Mouse (Mus musculus): ENCODE data around the gene Mob1a. TPM values are rescaled to one million over a fixed set of nuclear protein-coding genes. Genes with fewer than 3 reads are reported as not detected.
"Not testable (repeated sequence)": the region's sequence is repeated elsewhere in the genome, so short reads cannot be mapped to it uniquely, and the experiment has no call there.

Gene Mob1a
- polyA plus RNA-seq, 1 experiment from 2014 or later = 92.4 TPM

- peak overlapping the region; percentile 92 for H3K27ac ChIP-seq (ENCODE audit: low read depth, low read length)
- peaks cover 22% of the 10 kb centered on the region for H3K36me3 ChIP-seq (ENCODE audit: control insufficient read depth, insufficient read depth, low read length)
- peak overlapping the region; percentile 70 for H3K4me3 ChIP-seq (ENCODE audit: low read length)
- no peaks in the 10 kb centered on the region for H3K9me3 ChIP-seq (ENCODE audit: control insufficient read depth, low read length)
- WGBS = 5% methylated on average over 6 of the region's 6 CpGs
- H3K27me3 ChIP-seq (ENCODE audit: control insufficient read depth, insufficient read depth, low read length) = no peaks in the 10 kb centered on the region
- H3K4me2 ChIP-seq (replicated peaks; ENCODE audit: low read depth, low read length) = peak overlapping the region; percentile 55
- H3K9ac ChIP-seq (ENCODE audit: low read depth, low read length) = peak overlapping the region; percentile 88
- no peak; the same call in 1 of the 2 replicates for ATAC-seq (ENCODE audit: low FRiP score, low TSS enrichment)
- H3K4me1 ChIP-seq (ENCODE audit: control insufficient read depth, insufficient read depth, low read length) = peaks cover 7% of the 10 kb centered on the region
Observed at GRCm38 (mm10) chr6:83326394-83326736, 549 bp downstream of the Mob1a start.

- no peak overlapping the region for H3K27ac ChIP-seq (ENCODE audit: low read depth, low read length)
- H3K36me3 ChIP-seq (ENCODE audit: control insufficient read depth, insufficient read depth, low read length) = peaks cover 26% of the 10 kb centered on the region
- H3K4me1 ChIP-seq (ENCODE audit: control insufficient read depth, insufficient read depth, low read length) = peaks cover 7% of the 10 kb centered on the region
- peak overlapping the region; percentile 70 for H3K4me3 ChIP-seq (ENCODE audit: low read length)
- no peaks in the 10 kb centered on the region for H3K9me3 ChIP-seq (ENCODE audit: control insufficient read depth, low read length)
- H3K9ac ChIP-seq (ENCODE audit: low read depth, low read length) = peak overlapping the region; percentile 88; the same call in 1 of the 2 replicates
- WGBS = 53% methylated on average over 6 of the region's 6 CpGs
- ATAC-seq (ENCODE audit: low FRiP score, low TSS enrichment) = no peak
- peak overlapping the region; percentile 55 for H3K4me2 ChIP-seq (replicated peaks; ENCODE audit: low read depth, low read length)
- no peaks in the 10 kb centered on the region for H3K27me3 ChIP-seq (ENCODE audit: control insufficient read depth, insufficient read depth, low read length)
Observed at GRCm38 (mm10) chr6:83326761-83327160, 945 bp downstream of the Mob1a start.

GRCm38 (mm10) chr6:83327591-83328190 lies 1.9 kb downstream of the Mob1a start:
- ATAC-seq (ENCODE audit: low FRiP score, low TSS enrichment) = no peak
- Histone ChIP-seq H3K9me3 (ENCODE audit: control insufficient read depth, low read length) (no peaks in the 10 kb centered on the region), H3K4me2 (replicated peaks; ENCODE audit: low read depth, low read length) (no peak overlapping the region), H3K9ac (ENCODE audit: low read depth, low read length) (no peak overlapping the region), H3K4me1 (ENCODE audit: control insufficient read depth, insufficient read depth, low read length) (peaks cover 7% of the 10 kb centered on the region), H3K27me3 (ENCODE audit: control insufficient read depth, insufficient read depth, low read length) (no peaks in the 10 kb centered on the region), H3K27ac (ENCODE audit: low read depth, low read length) (no peak overlapping the region), H3K4me3 (ENCODE audit: low read length) (no peak overlapping the region), H3K36me3 (ENCODE audit: control insufficient read depth, insufficient read depth, low read length) (peaks cover 34% of the 10 kb centered on the region)
- 87% methylated on average over 3 of the region's 3 CpGs for WGBS

- ATAC-seq (ENCODE audit: low FRiP score, low TSS enrichment) = no peak
- Histone ChIP-seq H3K4me2 (replicated peaks; ENCODE audit: low read depth, low read length) (no peak overlapping the region), H3K9me3 (ENCODE audit: control insufficient read depth, low read length) (no peaks in the 10 kb centered on the region), H3K4me1 (ENCODE audit: control insufficient read depth, insufficient read depth, low read length) (no peaks in the 10 kb centered on the region), H3K4me3 (ENCODE audit: low read length) (no peak overlapping the region), H3K36me3 (ENCODE audit: control insufficient read depth, insufficient read depth, low read length) (peaks cover 61% of the 10 kb centered on the region), H3K27me3 (ENCODE audit: control insufficient read depth, insufficient read depth, low read length) (no peaks in the 10 kb centered on the region), H3K9ac (ENCODE audit: low read depth, low read length) (no peak overlapping the region), H3K27ac (ENCODE audit: low read depth, low read length) (no peak overlapping the region)
- 79% methylated on average over 3 of the region's 3 CpGs for WGBS
Observed at GRCm38 (mm10) chr6:83341387-83341786, 15.6 kb downstream of the Mob1a start.

GRCm38 (mm10) chr6:83342957-83343356 lies 17.1 kb downstream of the Mob1a start:
- Histone ChIP-seq H3K9ac (ENCODE audit: low read depth, low read length) (no peak overlapping the region), H3K27ac (ENCODE audit: low read depth, low read length) (no peak overlapping the region), H3K27me3 (ENCODE audit: control insufficient read depth, insufficient read depth, low read length) (no peaks in the 10 kb centered on the region), H3K36me3 (ENCODE audit: control insufficient read depth, insufficient read depth, low read length) (peaks cover 52% of the 10 kb centered on the region), H3K9me3 (ENCODE audit: control insufficient read depth, low read length) (no peaks in the 10 kb centered on the region), H3K4me2 (replicated peaks; ENCODE audit: low read depth, low read length) (no peak overlapping the region), H3K4me3 (ENCODE audit: low read length) (no peak overlapping the region), H3K4me1 (ENCODE audit: control insufficient read depth, insufficient read depth, low read length) (no peaks in the 10 kb centered on the region)
- no peak for ATAC-seq (ENCODE audit: low FRiP score, low TSS enrichment)
- WGBS = 94% methylated on average over 2 of the region's 2 CpGs

- H3K4me1 ChIP-seq (ENCODE audit: control insufficient read depth, insufficient read depth, low read length); H3K4me3 ChIP-seq (ENCODE audit: low read length); H3K27me3 ChIP-seq (ENCODE audit: control insufficient read depth, insufficient read depth, low read length); H3K9ac ChIP-seq (ENCODE audit: low read depth, low read length); H3K4me2 ChIP-seq (replicated peaks; ENCODE audit: low read depth, low read length); ATAC-seq (ENCODE audit: low FRiP score, low TSS enrichment); H3K9me3 ChIP-seq (ENCODE audit: control insufficient read depth, low read length); H3K27ac ChIP-seq (ENCODE audit: low read depth, low read length): not testable (repeated sequence)
- WGBS = 91% methylated on average over 8 of the region's 8 CpGs
- H3K36me3 ChIP-seq (ENCODE audit: control insufficient read depth, insufficient read depth, low read length) = peaks cover 30% of the 10 kb centered on the region
Observed at GRCm38 (mm10) chr6:83345285-83345684, 19.5 kb downstream of the Mob1a start.

GRCm38 (mm10) chr6:83347916-83348315 lies 22.1 kb downstream of the Mob1a start:
- Histone ChIP-seq H3K4me3 (ENCODE audit: low read length) (no peak overlapping the region), H3K4me2 (replicated peaks; ENCODE audit: low read depth, low read length) (no peak overlapping the region), H3K27me3 (ENCODE audit: control insufficient read depth, insufficient read depth, low read length) (no peaks in the 10 kb centered on the region), H3K9me3 (ENCODE audit: control insufficient read depth, low read length) (no peaks in the 10 kb centered on the region), H3K4me1 (ENCODE audit: control insufficient read depth, insufficient read depth, low read length) (peaks cover 7% of the 10 kb centered on the region; the same call in 1 of the 2 replicates), H3K27ac (ENCODE audit: low read depth, low read length) (no peak overlapping the region), H3K36me3 (ENCODE audit: control insufficient read depth, insufficient read depth, low read length) (peaks cover 4% of the 10 kb centered on the region), H3K9ac (ENCODE audit: low read depth, low read length) (no peak overlapping the region)
- no peak for ATAC-seq (ENCODE audit: low FRiP score, low TSS enrichment)
- WGBS = 92% methylated on average over 3 of the region's 3 CpGs

GRCm38 (mm10) chr6:83348873-83349272 lies 23.1 kb downstream of the Mob1a start, which contains the start of gene Bola3:
Bola3 (plus strand) TSS chr6:83349147.
- no peak within 1 kb of the TSS for H3K27ac ChIP-seq (ENCODE audit: low read depth, low read length)

GRCm38 (mm10) chr6:83349274-83349958 lies 23.6 kb downstream of the Mob1a start:
- Histone ChIP-seq H3K4me2 (replicated peaks; ENCODE audit: low read depth, low read length) (peak overlapping the region; percentile 80), H3K27me3 (ENCODE audit: control insufficient read depth, insufficient read depth, low read length) (no peaks in the 10 kb centered on the region), H3K36me3 (ENCODE audit: control insufficient read depth, insufficient read depth, low read length) (peaks cover 13% of the 10 kb centered on the region; the same call in 1 of the 2 replicates), H3K4me3 (ENCODE audit: low read length) (peak overlapping the region; percentile 89), H3K27ac (ENCODE audit: low read depth, low read length) (no peak overlapping the region), H3K4me1 (ENCODE audit: control insufficient read depth, insufficient read depth, low read length) (peaks cover 7% of the 10 kb centered on the region; the same call in 1 of the 2 replicates), H3K9me3 (ENCODE audit: control insufficient read depth, low read length) (no peaks in the 10 kb centered on the region), H3K9ac (ENCODE audit: low read depth, low read length) (peak overlapping the region; percentile 86)
- WGBS = under 1% methylated on average over 53 of the region's 53 CpGs
- ATAC-seq (ENCODE audit: low FRiP score, low TSS enrichment) = peak; percentile 96

More at GRCm38 (mm10) chr6:83348873-83349272, 23.1 kb downstream of the Mob1a start, which contains the start of gene Bola3:
- WGBS = 29% methylated on average over 6 of the region's 6 CpGs
- H3K36me3 ChIP-seq (ENCODE audit: control insufficient read depth, insufficient read depth, low read length) = peaks cover 9% of the 10 kb centered on the region; the same call in 1 of the 2 replicates
- peak; percentile 63 for ATAC-seq (ENCODE audit: low FRiP score, low TSS enrichment)
- peak within 1 kb of the TSS; percentile 86 for H3K9ac ChIP-seq (ENCODE audit: low read depth, low read length)
- no peaks in the 10 kb centered on the region for H3K9me3 ChIP-seq (ENCODE audit: control insufficient read depth, low read length)
- H3K4me3 ChIP-seq (ENCODE audit: low read length) = peak within 1 kb of the TSS; percentile 89
- H3K27me3 ChIP-seq (ENCODE audit: control insufficient read depth, insufficient read depth, low read length) = no peaks in the 10 kb centered on the region
- H3K4me2 ChIP-seq (replicated peaks; ENCODE audit: low read depth, low read length) = peak within 1 kb of the TSS; percentile 80
- peaks cover 7% of the 10 kb centered on the region; the same call in 1 of the 2 replicates for H3K4me1 ChIP-seq (ENCODE audit: control insufficient read depth, insufficient read depth, low read length)

Data from kidney, embryonic 14.5 days (tissue).